Mouse (Mus musculus): Measurements from ENCODE around the gene Prss35. TPM values are rescaled to one million over a fixed set of nuclear protein-coding genes. Genes with fewer than 3 reads are reported as not detected.

Gene Prss35
- total and polyA plus RNA-seq, 2 experiments from 2014 or later, result 5.2 to 7.5 TPM

- Histone ChIP-seq H3K36me3 (ENCODE audit: insufficient read depth, low read length) (no peaks in the 10 kb centered on the region), H3K9ac (replicated peaks; ENCODE audit: low read length, poor library complexity, severe bottlenecking) (no peak overlapping the region), H3K27me3 (ENCODE audit: insufficient read depth, low read length) (no peaks in the 10 kb centered on the region), H3K27ac (ENCODE audit: low read depth, low read length) (peak overlapping the region; percentile 55; the same call in 1 of the 2 replicates), H3K4me2 (ENCODE audit: low read depth, low read length, poor library complexity, severe bottlenecking) (no peak overlapping the region), H3K9me3 (ENCODE audit: low read length) (no peaks in the 10 kb centered on the region), H3K4me1 (ENCODE audit: insufficient read depth, low read length) (no peaks in the 10 kb centered on the region), H3K4me3 (ENCODE audit: low read depth, low read length) (no peak overlapping the region)
- 31% methylated on average over 7 of the region's 7 CpGs for WGBS
- ATAC-seq (ENCODE audit: low FRiP score), result peak; percentile 76
- no peak for TF ChIP-seq CTCF (IDR thresholded peaks at IDR 0.05)
- DNase-seq (ENCODE audit: low spot score), result peak; percentile 55
Observed at GRCm38 (mm10) chr9:86725604-86726380, 17.7 kb upstream of the Prss35 start.

- no peak for TF ChIP-seq CTCF (IDR thresholded peaks at IDR 0.05)
- no peaks in the 10 kb centered on the region for H3K4me1 ChIP-seq (ENCODE audit: insufficient read depth, low read length)
- no peaks in the 10 kb centered on the region for H3K36me3 ChIP-seq (ENCODE audit: insufficient read depth, low read length)
- no peak overlapping the region for H3K4me2 ChIP-seq (ENCODE audit: low read depth, low read length, poor library complexity, severe bottlenecking)
- no peaks in the 10 kb centered on the region for H3K9me3 ChIP-seq (ENCODE audit: low read length)
- 71% methylated on average over 5 of the region's 5 CpGs for WGBS
- no peak overlapping the region for H3K4me3 ChIP-seq (ENCODE audit: low read depth, low read length)
- no peak overlapping the region for H3K27ac ChIP-seq (ENCODE audit: low read depth, low read length)
- no peak for DNase-seq (ENCODE audit: low spot score)
- no peak overlapping the region for H3K9ac ChIP-seq (replicated peaks; ENCODE audit: low read length, poor library complexity, severe bottlenecking)
- peak; percentile 48; the same call in 1 of the 2 replicates for ATAC-seq (ENCODE audit: low FRiP score)
- H3K27me3 ChIP-seq (ENCODE audit: insufficient read depth, low read length), result no peaks in the 10 kb centered on the region
Observed at GRCm38 (mm10) chr9:86726381-86726720, 17.1 kb upstream of the Prss35 start.

- no peak overlapping the region for H3K9ac ChIP-seq (replicated peaks; ENCODE audit: low read length, poor library complexity, severe bottlenecking)
- no peak for TF ChIP-seq CTCF (IDR thresholded peaks at IDR 0.05)
- 86% methylated on average over 10 of the region's 10 CpGs for WGBS
- H3K27me3 ChIP-seq (ENCODE audit: insufficient read depth, low read length), result no peaks in the 10 kb centered on the region
- DNase-seq (ENCODE audit: low spot score), result no peak
- H3K4me2 ChIP-seq (ENCODE audit: low read depth, low read length, poor library complexity, severe bottlenecking), result no peak overlapping the region
- no peak overlapping the region for H3K4me3 ChIP-seq (ENCODE audit: low read depth, low read length)
- H3K4me1 ChIP-seq (ENCODE audit: insufficient read depth, low read length), result no peaks in the 10 kb centered on the region
- H3K36me3 ChIP-seq (ENCODE audit: insufficient read depth, low read length), result no peaks in the 10 kb centered on the region
- no peak for ATAC-seq (ENCODE audit: low FRiP score)
- no peak overlapping the region for H3K27ac ChIP-seq (ENCODE audit: low read depth, low read length)
- H3K9me3 ChIP-seq (ENCODE audit: low read length), result no peaks in the 10 kb centered on the region
Observed at GRCm38 (mm10) chr9:86728214-86728814, 15.1 kb upstream of the Prss35 start.

GRCm38 (mm10) chr9:86729084-86729483 is 14.4 kb upstream of the Prss35 start:
- H3K4me2 ChIP-seq (ENCODE audit: low read depth, low read length, poor library complexity, severe bottlenecking), result no peak overlapping the region
- H3K4me3 ChIP-seq (ENCODE audit: low read depth, low read length), result no peak overlapping the region
- H3K36me3 ChIP-seq (ENCODE audit: insufficient read depth, low read length), result no peaks in the 10 kb centered on the region
- no peaks in the 10 kb centered on the region for H3K4me1 ChIP-seq (ENCODE audit: insufficient read depth, low read length)
- ATAC-seq (ENCODE audit: low FRiP score) (no peak), DNase-seq (ENCODE audit: low spot score) (no peak)
- no peaks in the 10 kb centered on the region for H3K27me3 ChIP-seq (ENCODE audit: insufficient read depth, low read length)
- WGBS, result 70% methylated on average over 1 of the region's 1 CpGs
- no peaks in the 10 kb centered on the region for H3K9me3 ChIP-seq (ENCODE audit: low read length)
- no peak for TF ChIP-seq CTCF (IDR thresholded peaks at IDR 0.05)
- H3K27ac ChIP-seq (ENCODE audit: low read depth, low read length), result no peak overlapping the region
- H3K9ac ChIP-seq (replicated peaks; ENCODE audit: low read length, poor library complexity, severe bottlenecking), result no peak overlapping the region

- WGBS, result 92% methylated on average over 3 of the region's 3 CpGs
- Histone ChIP-seq H3K4me2 (ENCODE audit: low read depth, low read length, poor library complexity, severe bottlenecking) (no peak overlapping the region), H3K9ac (replicated peaks; ENCODE audit: low read length, poor library complexity, severe bottlenecking) (no peak overlapping the region), H3K27ac (ENCODE audit: low read depth, low read length) (no peak overlapping the region), H3K9me3 (ENCODE audit: low read length) (no peaks in the 10 kb centered on the region), H3K4me3 (ENCODE audit: low read depth, low read length) (no peak overlapping the region), H3K4me1 (ENCODE audit: insufficient read depth, low read length) (no peaks in the 10 kb centered on the region), H3K36me3 (ENCODE audit: insufficient read depth, low read length) (no peaks in the 10 kb centered on the region), H3K27me3 (ENCODE audit: insufficient read depth, low read length) (no peaks in the 10 kb centered on the region)
- no peak for TF ChIP-seq CTCF (IDR thresholded peaks at IDR 0.05)
- DNase-seq (ENCODE audit: low spot score) (no peak), ATAC-seq (ENCODE audit: low FRiP score) (no peak)
Observed at GRCm38 (mm10) chr9:86729811-86730210, 13.6 kb upstream of the Prss35 start.

GRCm38 (mm10) chr9:86734357-86734756 is 9.1 kb upstream of the Prss35 start:
- ATAC-seq (ENCODE audit: low FRiP score) (no peak), DNase-seq (ENCODE audit: low spot score) (no peak)
- Histone ChIP-seq H3K4me1 (ENCODE audit: insufficient read depth, low read length) (no peaks in the 10 kb centered on the region), H3K9ac (replicated peaks; ENCODE audit: low read length, poor library complexity, severe bottlenecking) (no peak overlapping the region), H3K36me3 (ENCODE audit: insufficient read depth, low read length) (no peaks in the 10 kb centered on the region), H3K9me3 (ENCODE audit: low read length) (no peaks in the 10 kb centered on the region), H3K27me3 (ENCODE audit: insufficient read depth, low read length) (no peaks in the 10 kb centered on the region), H3K4me2 (ENCODE audit: low read depth, low read length, poor library complexity, severe bottlenecking) (no peak overlapping the region), H3K27ac (ENCODE audit: low read depth, low read length) (no peak overlapping the region), H3K4me3 (ENCODE audit: low read depth, low read length) (no peak overlapping the region)
- no peak for TF ChIP-seq CTCF (IDR thresholded peaks at IDR 0.05)

All from midbrain, postnatal 0 days (tissue).